Mouse (Mus musculus) midbrain, embryonic 10.5 days (tissue): Measurements from ENCODE around the gene Asb17. TPM values are rescaled to one million over a fixed set of nuclear protein-coding genes. Genes with fewer than 3 reads are reported as not detected.

Experiments
- DNase-seq: peaks from one replicate; pipeline ENCODE4 v3.0.0-alpha.2; 2017; ENCODE audit warnings: low spot score
- H3K27ac ChIP-seq: fragments of 300-500 bp; sonication (generic); replicated peaks from 2 replicates; pipeline ENCODE4 v1.5.1; 2016; ENCODE audit warnings: mild to moderate bottlenecking
- H3K27me3 ChIP-seq: fragments of 300-500 bp; sonication (generic); 2 replicates; pipeline ENCODE4 v1.6.1; 2016; ENCODE audit warnings: low read depth, mild to moderate bottlenecking; ENCODE audit not compliant: poor library complexity, severe bottlenecking
- H3K36me3 ChIP-seq: fragments of 300-500 bp; sonication (generic); 2 replicates; pipeline ENCODE4 v1.6.1; 2016; ENCODE audit warnings: mild to moderate bottlenecking, moderate library complexity
- H3K4me1 ChIP-seq: fragments of 300-500 bp; sonication (generic); 2 replicates; pipeline ENCODE4 v1.6.1; 2016
- H3K4me3 ChIP-seq: fragments of 300-500 bp; sonication (generic); 2 replicates; pipeline ENCODE4 v1.5.1; 2016; ENCODE audit warnings: mild to moderate bottlenecking, moderate library complexity
- H3K9me3 ChIP-seq: fragments of 300-500 bp; sonication (generic); replicated peaks from 2 replicates; pipeline ENCODE4 v1.6.1; 2016; ENCODE audit warnings: mild to moderate bottlenecking
- WGBS: fragments of 180-500 bp; shearing (Covaris S2); methylation state at CpG from one replicate; pipeline ENCODE4 v1.1.7; 2016; 5-methylcytosine and 5-hydroxymethylcytosine counted together
- polyA plus RNA-seq: library from polyadenylated mRNA; unstranded; fragments of >200 nt; fragmentation: Nextera tagmentation; extraction: Ambion mirVana; gene quantifications from 2 replicates; pipeline ENCODE4 v1.2.1, GENCODE M21; 2016

Gene Asb17
- polyA plus RNA-seq, 1 experiment from 2014 or later = 0.47 TPM

- 81% methylated on average over 14 of the region's 14 CpGs for WGBS
Observed at GRCm38 (mm10) chr3:153867149-153868136, 23.4 kb downstream of the Asb17 start.

GRCm38 (mm10) chr3:153871396-153871795 is 27.4 kb downstream of the Asb17 start:
- Histone ChIP-seq H3K4me1 (no peaks in the 10 kb centered on the region), H3K9me3 (no peaks in the 10 kb centered on the region), H3K27me3 (no peaks in the 10 kb centered on the region), H3K4me3 (no peak overlapping the region), H3K36me3 (no peaks in the 10 kb centered on the region), H3K27ac (no peak overlapping the region)
- DNase-seq = no peak
- 89% methylated on average over 5 of the region's 5 CpGs for WGBS

More at GRCm38 (mm10) chr3:153867149-153868136, 23.4 kb downstream of the Asb17 start:
- H3K4me1 ChIP-seq = no peaks in the 10 kb centered on the region
- no peak overlapping the region for H3K27ac ChIP-seq
- no peaks in the 10 kb centered on the region for H3K9me3 ChIP-seq
- no peak overlapping the region for H3K4me3 ChIP-seq
- DNase-seq = no peak
- no peaks in the 10 kb centered on the region for H3K27me3 ChIP-seq
- H3K36me3 ChIP-seq = no peaks in the 10 kb centered on the region

GRCm38 (mm10) chr3:153886296-153886695 is 42.3 kb downstream of the Asb17 start:
- no peaks in the 10 kb centered on the region for H3K27me3 ChIP-seq
- H3K36me3 ChIP-seq = no peaks in the 10 kb centered on the region
- no peak for DNase-seq
- no peak overlapping the region for H3K27ac ChIP-seq
- no peaks in the 10 kb centered on the region for H3K9me3 ChIP-seq
- H3K4me1 ChIP-seq = no peaks in the 10 kb centered on the region
- no peak overlapping the region for H3K4me3 ChIP-seq

GRCm38 (mm10) chr3:153888141-153888540 is 44.1 kb downstream of the Asb17 start:
- Histone ChIP-seq H3K4me1 (no peaks in the 10 kb centered on the region), H3K36me3 (no peaks in the 10 kb centered on the region), H3K9me3 (no peaks in the 10 kb centered on the region), H3K27me3 (no peaks in the 10 kb centered on the region), H3K4me3 (no peak overlapping the region), H3K27ac (no peak overlapping the region)
- DNase-seq = no peak
- 86% methylated on average over 6 of the region's 6 CpGs for WGBS

GRCm38 (mm10) chr3:153889188-153889781 is 45.3 kb downstream of the Asb17 start:
- no peaks in the 10 kb centered on the region for H3K27me3 ChIP-seq
- WGBS = 80% methylated on average over 7 of the region's 8 CpGs
- no peak overlapping the region for H3K4me3 ChIP-seq
- H3K4me1 ChIP-seq = no peaks in the 10 kb centered on the region
- no peak overlapping the region for H3K27ac ChIP-seq
- H3K9me3 ChIP-seq = no peaks in the 10 kb centered on the region
- DNase-seq = no peak
- H3K36me3 ChIP-seq = no peaks in the 10 kb centered on the region

GRCm38 (mm10) chr3:153895454-153895853 is 51.4 kb downstream of the Asb17 start:
- Histone ChIP-seq H3K4me1 (no peaks in the 10 kb centered on the region), H3K4me3 (no peak overlapping the region), H3K9me3 (no peaks in the 10 kb centered on the region), H3K27ac (no peak overlapping the region), H3K27me3 (no peaks in the 10 kb centered on the region), H3K36me3 (no peaks in the 10 kb centered on the region)
- DNase-seq = no peak
- 90% methylated on average over 3 of the region's 3 CpGs for WGBS

- no peaks in the 10 kb centered on the region for H3K36me3 ChIP-seq
- no peak for DNase-seq
- no peaks in the 10 kb centered on the region for H3K4me1 ChIP-seq
- H3K4me3 ChIP-seq = no peak overlapping the region
- no peaks in the 10 kb centered on the region for H3K27me3 ChIP-seq
- no peak overlapping the region for H3K27ac ChIP-seq
- WGBS = 79% methylated on average over 6 of the region's 6 CpGs
- H3K9me3 ChIP-seq = no peaks in the 10 kb centered on the region
Observed at GRCm38 (mm10) chr3:153897216-153897615, 53.2 kb downstream of the Asb17 start.

GRCm38 (mm10) chr3:153901904-153902303 is 57.9 kb downstream of the Asb17 start:
- Histone ChIP-seq H3K4me1 (no peaks in the 10 kb centered on the region), H3K36me3 (peaks cover 39% of the 10 kb centered on the region), H3K4me3 (no peak overlapping the region), H3K27me3 (no peaks in the 10 kb centered on the region), H3K9me3 (no peaks in the 10 kb centered on the region), H3K27ac (no peak overlapping the region)
- WGBS = 85% methylated on average over 1 of the region's 1 CpGs
- DNase-seq = no peak

GRCm38 (mm10) chr3:153902595-153902994 is 58.6 kb downstream of the Asb17 start:
- Histone ChIP-seq H3K4me1 (no peaks in the 10 kb centered on the region), H3K36me3 (peaks cover 46% of the 10 kb centered on the region), H3K4me3 (no peak overlapping the region), H3K27ac (no peak overlapping the region), H3K27me3 (no peaks in the 10 kb centered on the region), H3K9me3 (no peaks in the 10 kb centered on the region)
- no peak for DNase-seq
- 71% methylated on average over 3 of the region's 3 CpGs for WGBS

- Histone ChIP-seq H3K9me3 (no peaks in the 10 kb centered on the region), H3K27me3 (no peaks in the 10 kb centered on the region), H3K4me3 (no peak overlapping the region), H3K27ac (no peak overlapping the region), H3K4me1 (peaks cover 14% of the 10 kb centered on the region), H3K36me3 (peaks cover 66% of the 10 kb centered on the region)
- 70% methylated on average over 6 of the region's 6 CpGs for WGBS
- DNase-seq = peak; percentile 58
Observed at GRCm38 (mm10) chr3:153904586-153904985, 60.6 kb downstream of the Asb17 start.

Other genes with a start within 250 kb of the Asb17 start
- 33.4 and 33.6 TPM in 2 replicates for gene St6galnac3, start 119.0 kb upstream of the Asb17 start, polyA plus RNA-seq
- gene Msh4, start 61.9 kb downstream of the Asb17 start, polyA plus RNA-seq = 0.07 and 0.09 TPM in 2 replicates
- gene Rabggtb, start 68.8 kb downstream of the Asb17 start, polyA plus RNA-seq = 43.7 and 48.0 TPM in 2 replicates
- gene Acadm, start 100.4 kb downstream of the Asb17 start, polyA plus RNA-seq = 44.4 and 53.5 TPM in 2 replicates
- gene Slc44a5, start 129.2 kb downstream of the Asb17 start, polyA plus RNA-seq = 3.6 and 4.2 TPM in 2 replicates